Mouse (Mus musculus): ENCODE results near the gene Rtbdn.

Rtbdn gene

GRCm38 (mm10) chr8:84921596-84921995 is 25.2 kb upstream of the Rtbdn start:
- no peak for DNase-seq (ENCODE audit: extremely low spot score, low spot score)

GRCm38 (mm10) chr8:84925557-84925956 is 21.2 kb upstream of the Rtbdn start:
- DNase-seq (ENCODE audit: extremely low spot score, low spot score), result no peak

- DNase-seq (ENCODE audit: extremely low spot score, low spot score), result no peak
Measured at GRCm38 (mm10) chr8:84927513-84927912, 19.3 kb upstream of the Rtbdn start.

- DNase-seq (ENCODE audit: extremely low spot score, low spot score), result peak; percentile 85
Measured at GRCm38 (mm10) chr8:84928456-84929306, 18.1 kb upstream of the Rtbdn start.

- no peak for DNase-seq (ENCODE audit: extremely low spot score, low spot score)
Measured at GRCm38 (mm10) chr8:84930582-84930981, 16.2 kb upstream of the Rtbdn start.

- DNase-seq (ENCODE audit: extremely low spot score, low spot score), result no peak
Measured at GRCm38 (mm10) chr8:84933767-84934559, 12.8 kb upstream of the Rtbdn start.

- DNase-seq (ENCODE audit: extremely low spot score, low spot score), result peak; percentile 61
Measured at GRCm38 (mm10) chr8:84934860-84935259, 11.9 kb upstream of the Rtbdn start.

GRCm38 (mm10) chr8:84935489-84935888 is 11.3 kb upstream of the Rtbdn start:
- peak; percentile 37 for DNase-seq (ENCODE audit: extremely low spot score, low spot score)

GRCm38 (mm10) chr8:84936041-84936961 is 10.5 kb upstream of the Rtbdn start:
- no peak for DNase-seq (ENCODE audit: extremely low spot score, low spot score)

GRCm38 (mm10) chr8:84936962-84937546 is 9.7 kb upstream of the Rtbdn start, which contains the start of gene Mast1:
TSS of gene Mast1 (minus strand) at chr8:84937359.
- DNase-seq (ENCODE audit: extremely low spot score, low spot score), result peak; percentile 66

- no peak for DNase-seq (ENCODE audit: extremely low spot score, low spot score)
Measured at GRCm38 (mm10) chr8:84937620-84938485, 8.9 kb upstream of the Rtbdn start.

- no peak for DNase-seq (ENCODE audit: extremely low spot score, low spot score)
Measured at GRCm38 (mm10) chr8:84943699-84944098, 3.1 kb upstream of the Rtbdn start.

GRCm38 (mm10) chr8:84944478-84945160 is 2.2 kb upstream of the Rtbdn start:
- peak; percentile 61 for DNase-seq (ENCODE audit: extremely low spot score, low spot score)

- peak; percentile 32 for DNase-seq (ENCODE audit: extremely low spot score, low spot score)
Measured at GRCm38 (mm10) chr8:84945235-84945632, 1.6 kb upstream of the Rtbdn start.

GRCm38 (mm10) chr8:84945633-84946527 is 911 bp upstream of the Rtbdn start:
- DNase-seq (ENCODE audit: extremely low spot score, low spot score), result peak; percentile 51

GRCm38 (mm10) chr8:84947241-84947545 is 402 bp downstream of the Rtbdn start:
- peak; percentile 64 for DNase-seq (ENCODE audit: extremely low spot score, low spot score)

GRCm38 (mm10) chr8:84949753-84950152 is 3.0 kb downstream of the Rtbdn start:
- no peak for DNase-seq (ENCODE audit: extremely low spot score, low spot score)

GRCm38 (mm10) chr8:84952612-84953255 is 5.9 kb downstream of the Rtbdn start:
- no peak for DNase-seq (ENCODE audit: extremely low spot score, low spot score)

All from neural tube, embryonic 10.5 days (tissue).